Mouse (Mus musculus) forebrain, embryonic 10.5 days (tissue): ENCODE results near the gene Acin1. TPM values are rescaled to one million over a fixed set of nuclear protein-coding genes. Genes with fewer than 3 reads are reported as not detected.

Experiments
- DNase-seq: peaks from one replicate; pipeline ENCODE4 v3.0.0-alpha.2; 2017; ENCODE audit warnings: low spot score; ENCODE audit errors: extremely low spot score
- H3K27ac ChIP-seq: fragments of 300-500 bp; sonication (generic); 2 replicates; pipeline ENCODE4 v1.5.1; 2016; ENCODE audit warnings: mild to moderate bottlenecking
- H3K27me3 ChIP-seq: fragments of 300-500 bp; sonication (generic); 2 replicates; pipeline ENCODE4 v1.6.1; 2016; ENCODE audit warnings: mild to moderate bottlenecking; ENCODE audit not compliant: poor library complexity, severe bottlenecking
- H3K36me3 ChIP-seq: fragments of 300-500 bp; sonication (generic); replicated peaks from 2 replicates; pipeline ENCODE4 v1.6.1; 2016; ENCODE audit warnings: mild to moderate bottlenecking, moderate library complexity
- H3K4me1 ChIP-seq: fragments of 300-500 bp; sonication (generic); 2 replicates; pipeline ENCODE4 v1.6.1; 2016
- H3K4me3 ChIP-seq: fragments of 300-500 bp; sonication (generic); 2 replicates; pipeline ENCODE4 v1.5.1; 2016; ENCODE audit warnings: mild to moderate bottlenecking, moderate library complexity
- H3K9me3 ChIP-seq: fragments of 300-500 bp; sonication (generic); 2 replicates; pipeline ENCODE4 v1.6.1; 2016; ENCODE audit warnings: mild to moderate bottlenecking, moderate library complexity
- WGBS: fragments of 180-500 bp; shearing (Covaris S2); methylation state at CpG from one replicate; pipeline ENCODE4 v1.1.7; 2016; 5-methylcytosine and 5-hydroxymethylcytosine counted together
- polyA plus RNA-seq: library from polyadenylated mRNA; unstranded; fragments of >200 nt; fragmentation: Nextera tagmentation; extraction: Ambion mirVana; gene quantifications from 2 replicates; pipeline ENCODE4 v1.2.1, GENCODE M21; 2016

Gene Acin1
- polyA plus RNA-seq, 1 experiment from 2014 or later, result 146 TPM

DNA sequence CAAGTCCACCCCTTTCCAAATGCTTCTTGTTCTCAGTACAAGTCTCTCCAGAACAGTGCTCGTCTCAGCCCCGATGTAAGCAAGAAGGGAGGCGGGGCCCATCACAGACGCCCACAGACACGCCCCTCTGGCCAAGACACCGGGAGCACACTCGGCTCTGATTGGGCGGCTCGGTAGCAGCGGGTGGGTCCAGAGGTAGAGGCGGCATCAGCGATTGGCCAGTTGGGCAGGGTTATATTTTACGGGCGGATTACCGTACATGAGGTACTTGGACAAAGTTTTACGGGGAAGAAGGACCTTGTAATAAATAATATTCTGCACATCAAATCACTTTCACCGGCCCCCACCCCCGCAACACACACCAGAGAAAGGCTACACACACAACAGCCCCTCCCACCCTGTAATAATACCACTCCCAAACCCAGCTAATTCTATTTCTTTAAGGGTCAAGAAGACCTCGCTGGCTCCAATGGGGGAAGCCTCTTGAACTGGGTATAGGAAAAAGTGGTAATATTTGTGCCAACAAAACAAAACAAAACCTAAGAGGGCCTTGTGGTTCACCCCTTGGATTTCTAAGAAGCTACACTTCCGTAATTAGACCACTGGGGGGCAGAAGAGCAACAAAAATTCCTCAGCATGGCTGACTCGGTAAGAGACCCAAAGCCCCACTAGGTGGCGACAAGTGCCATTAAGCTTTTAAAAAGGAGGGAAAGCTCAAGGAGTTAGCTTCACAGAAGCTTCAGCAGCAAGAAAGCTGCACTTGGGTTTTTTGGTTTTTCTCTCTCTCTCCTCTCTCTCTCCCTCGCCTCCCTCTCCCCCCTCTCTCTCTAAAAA lies 35.9 kb downstream of the Acin1 start:
- H3K36me3 ChIP-seq, result peaks cover 83% of the 10 kb centered on the region

DNA sequence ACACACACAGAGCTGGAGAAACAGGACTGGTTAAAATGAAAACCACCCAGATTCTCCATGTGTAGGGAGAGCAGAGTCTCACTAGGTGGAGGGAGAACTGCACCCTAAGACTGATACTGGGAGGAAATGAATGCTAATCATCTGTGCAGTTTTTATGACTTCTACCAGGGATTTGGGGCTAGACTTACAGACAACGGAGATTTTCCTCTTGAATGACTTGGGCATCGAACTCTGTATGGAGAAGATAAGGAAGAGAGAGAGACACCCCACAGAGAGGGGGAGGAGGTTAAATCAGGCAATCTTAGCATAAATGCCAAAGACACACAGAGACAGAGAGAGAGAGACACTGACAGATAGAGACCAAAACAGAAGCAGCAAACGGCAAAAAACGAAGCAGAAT lies 38.8 kb downstream of the Acin1 start:
- H3K4me1 ChIP-seq, result peaks cover 40% of the 10 kb centered on the region
- H3K4me3 ChIP-seq, result no peak overlapping the region
- H3K27me3 ChIP-seq, result no peaks in the 10 kb centered on the region
- no peak overlapping the region for H3K27ac ChIP-seq
- DNase-seq, result no peak
- no peaks in the 10 kb centered on the region for H3K9me3 ChIP-seq
- 86% methylated on average over 4 of the region's 4 CpGs for WGBS
- peaks cover 94% of the 10 kb centered on the region for H3K36me3 ChIP-seq

More for the DNA sequence above, 35.9 kb downstream of the Acin1 start:
- Histone ChIP-seq H3K9me3 (no peaks in the 10 kb centered on the region), H3K4me3 (peak overlapping the region; percentile 77), H3K27me3 (no peaks in the 10 kb centered on the region), H3K27ac (0 out of 2 replicates have a peak overlapping the region, but pooled peaks have one; percentile 53), H3K4me1 (peaks cover 51% of the 10 kb centered on the region)
- WGBS, result 70% methylated on average over 23 of the region's 23 CpGs
- peak; percentile 77 for DNase-seq

DNA sequence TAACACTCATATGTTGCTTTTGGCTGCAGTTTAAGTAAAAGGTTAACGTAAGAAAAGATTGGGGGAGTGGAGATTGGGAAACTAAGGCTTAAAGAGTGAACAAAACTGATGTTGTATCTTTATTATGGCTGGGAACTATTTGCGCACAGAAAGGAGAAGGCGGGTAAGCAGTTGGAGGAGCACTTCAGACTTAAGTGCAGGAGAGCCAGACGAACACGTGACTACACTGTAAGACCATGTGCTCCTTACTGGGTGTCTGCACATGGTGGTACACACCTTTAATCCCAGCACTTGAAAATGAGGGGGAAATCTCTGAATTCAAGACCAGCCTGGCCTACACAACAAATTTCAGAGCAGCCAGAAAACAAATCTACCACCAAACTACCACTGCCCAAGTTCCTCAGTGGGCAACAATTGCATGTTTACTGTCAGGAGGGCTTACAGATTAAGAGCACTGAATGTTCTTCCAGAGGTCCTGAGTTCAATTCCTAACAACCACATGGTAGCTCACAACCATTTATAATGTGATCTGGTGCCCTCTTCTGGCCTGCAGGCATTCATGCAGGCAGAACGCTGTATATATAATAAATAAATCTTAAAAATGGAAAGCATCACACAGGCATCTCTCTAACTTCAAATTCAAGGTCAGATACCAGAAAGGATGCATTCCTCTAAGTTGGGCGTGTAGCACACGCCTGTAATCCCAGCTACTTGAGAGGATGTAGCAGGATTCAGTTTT lies 39.7 kb downstream of the Acin1 start:
- no peaks in the 10 kb centered on the region for H3K27me3 ChIP-seq
- DNase-seq, result no peak
- peaks cover 100% of the 10 kb centered on the region for H3K36me3 ChIP-seq
- H3K9me3 ChIP-seq, result no peaks in the 10 kb centered on the region
- WGBS, result 94% methylated on average over 8 of the region's 8 CpGs
- H3K27ac ChIP-seq, result no peak overlapping the region
- no peak overlapping the region for H3K4me3 ChIP-seq
- H3K4me1 ChIP-seq, result peaks cover 32% of the 10 kb centered on the region

DNA sequence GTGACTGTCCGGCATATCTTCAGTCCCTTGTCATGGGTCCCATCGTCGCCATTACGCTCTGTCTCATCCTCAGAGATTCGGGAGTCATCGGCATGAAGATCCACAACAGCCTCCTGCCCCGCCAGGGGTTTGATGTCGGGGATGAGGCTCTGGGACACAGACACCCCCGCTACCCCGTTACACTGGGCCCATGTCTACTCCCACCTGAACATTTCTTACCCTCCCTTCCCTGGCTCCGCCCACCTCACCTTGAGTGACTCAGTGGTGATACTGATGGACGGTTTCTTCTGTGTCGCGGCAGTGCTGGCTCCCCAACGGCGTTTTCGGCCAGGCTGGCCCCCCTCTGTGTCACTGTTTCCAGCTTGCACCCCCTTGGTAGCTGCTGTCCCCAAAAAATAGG lies 40.3 kb downstream of the Acin1 start:
- H3K36me3 ChIP-seq, result peaks cover 98% of the 10 kb centered on the region

DNA sequence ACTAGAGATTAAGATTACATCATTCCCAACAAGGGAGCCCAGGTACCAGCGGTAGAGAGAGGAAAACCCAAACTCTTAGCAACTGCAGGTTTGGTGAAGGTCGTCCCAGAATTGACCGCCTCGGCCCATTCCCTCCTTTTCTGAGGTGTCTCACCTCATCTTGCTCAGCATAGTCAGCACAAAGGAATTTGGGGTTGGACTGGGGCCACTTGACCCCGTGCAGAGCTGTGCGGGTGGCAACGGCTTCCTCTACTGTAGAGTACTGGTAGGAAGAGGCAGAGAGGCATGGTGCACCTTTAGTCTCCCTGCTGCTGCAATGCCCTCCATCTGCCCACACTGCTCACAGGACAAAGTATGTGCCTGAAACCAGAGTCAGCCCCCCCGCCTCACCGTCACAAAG lies 42.4 kb downstream of the Acin1 start:
- DNase-seq, result no peak
- H3K9me3 ChIP-seq, result no peaks in the 10 kb centered on the region
- peaks cover 32% of the 10 kb centered on the region for H3K4me1 ChIP-seq
- H3K27ac ChIP-seq, result no peak overlapping the region
- 94% methylated on average over 9 of the region's 9 CpGs for WGBS
- H3K27me3 ChIP-seq, result no peaks in the 10 kb centered on the region
- H3K36me3 ChIP-seq, result peaks cover 77% of the 10 kb centered on the region
- no peak overlapping the region for H3K4me3 ChIP-seq

More for the DNA sequence above, 40.3 kb downstream of the Acin1 start:
- Histone ChIP-seq H3K27me3 (no peaks in the 10 kb centered on the region), H3K9me3 (no peaks in the 10 kb centered on the region), H3K4me1 (peaks cover 31% of the 10 kb centered on the region), H3K4me3 (no peak overlapping the region), H3K27ac (no peak overlapping the region)
- no peak for DNase-seq
- 95% methylated on average over 17 of the region's 17 CpGs for WGBS

DNA sequence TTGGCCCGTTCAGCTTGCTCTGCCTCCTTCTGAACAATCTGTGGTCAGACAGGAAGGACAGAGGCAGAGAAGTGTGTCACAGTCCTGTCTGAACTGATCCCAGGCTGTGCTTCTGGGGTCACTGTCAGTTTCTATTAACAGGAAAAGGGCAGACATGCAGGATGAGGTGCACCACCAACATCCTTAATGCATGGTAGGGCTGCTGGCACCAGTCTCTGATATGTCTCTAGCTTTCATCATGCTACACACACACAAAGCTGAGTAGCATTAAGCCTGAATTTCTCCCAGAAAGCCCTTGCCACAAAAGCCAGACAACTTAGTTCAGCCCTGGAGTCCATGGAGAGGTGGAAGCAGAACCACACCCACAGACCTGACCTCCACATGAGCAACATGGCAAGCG lies 43.7 kb downstream of the Acin1 start:
- Histone ChIP-seq H3K4me1 (peaks cover 29% of the 10 kb centered on the region), H3K27ac (no peak overlapping the region), H3K36me3 (peaks cover 77% of the 10 kb centered on the region), H3K4me3 (no peak overlapping the region), H3K27me3 (no peaks in the 10 kb centered on the region), H3K9me3 (no peaks in the 10 kb centered on the region)
- WGBS, result 98% methylated on average over 2 of the region's 2 CpGs
- no peak for DNase-seq

DNA sequence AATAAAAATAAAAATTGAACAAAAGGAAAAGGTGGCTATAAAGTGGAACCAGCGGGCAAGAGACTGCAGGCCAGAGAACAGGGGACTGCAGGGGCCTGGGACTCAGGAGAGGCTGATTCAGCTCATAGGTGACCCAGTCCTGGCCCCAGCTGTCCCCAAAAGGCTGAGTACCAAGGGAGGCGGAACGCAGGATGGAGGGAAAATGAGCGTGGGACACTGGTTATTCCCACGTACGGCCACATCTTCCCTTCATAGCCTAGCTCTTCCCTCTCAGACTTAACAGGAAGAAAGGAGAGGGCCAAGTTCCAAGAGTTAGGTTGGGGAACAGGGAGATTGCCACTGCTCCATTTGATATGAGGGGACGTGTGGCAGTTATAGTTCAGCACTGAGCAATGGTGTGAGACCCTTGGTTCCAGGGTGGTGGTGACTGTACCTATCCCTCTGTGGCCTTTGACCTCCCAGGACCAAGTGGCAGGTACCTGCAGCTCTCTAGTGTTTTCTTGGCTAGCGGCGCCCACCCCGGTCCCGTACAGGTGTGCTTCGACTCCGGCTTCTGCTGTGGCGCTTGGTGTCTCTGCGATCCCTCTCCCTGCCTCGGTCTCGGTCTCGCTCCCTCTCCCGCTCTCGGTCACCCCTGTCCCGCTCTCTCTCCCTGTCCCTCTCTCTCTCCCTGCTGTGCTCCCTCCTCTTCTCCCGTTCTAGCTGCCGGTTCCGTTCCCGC lies 44.3 kb downstream of the Acin1 start:
- Histone ChIP-seq H3K9me3 (no peaks in the 10 kb centered on the region), H3K36me3 (peaks cover 77% of the 10 kb centered on the region), H3K27ac (no peak overlapping the region), H3K4me3 (peak overlapping the region; percentile 87; the same call in 1 of the 2 replicates), H3K27me3 (no peaks in the 10 kb centered on the region), H3K4me1 (peaks cover 29% of the 10 kb centered on the region)
- 81% methylated on average over 25 of the region's 25 CpGs for WGBS
- no peak for DNase-seq

DNA sequence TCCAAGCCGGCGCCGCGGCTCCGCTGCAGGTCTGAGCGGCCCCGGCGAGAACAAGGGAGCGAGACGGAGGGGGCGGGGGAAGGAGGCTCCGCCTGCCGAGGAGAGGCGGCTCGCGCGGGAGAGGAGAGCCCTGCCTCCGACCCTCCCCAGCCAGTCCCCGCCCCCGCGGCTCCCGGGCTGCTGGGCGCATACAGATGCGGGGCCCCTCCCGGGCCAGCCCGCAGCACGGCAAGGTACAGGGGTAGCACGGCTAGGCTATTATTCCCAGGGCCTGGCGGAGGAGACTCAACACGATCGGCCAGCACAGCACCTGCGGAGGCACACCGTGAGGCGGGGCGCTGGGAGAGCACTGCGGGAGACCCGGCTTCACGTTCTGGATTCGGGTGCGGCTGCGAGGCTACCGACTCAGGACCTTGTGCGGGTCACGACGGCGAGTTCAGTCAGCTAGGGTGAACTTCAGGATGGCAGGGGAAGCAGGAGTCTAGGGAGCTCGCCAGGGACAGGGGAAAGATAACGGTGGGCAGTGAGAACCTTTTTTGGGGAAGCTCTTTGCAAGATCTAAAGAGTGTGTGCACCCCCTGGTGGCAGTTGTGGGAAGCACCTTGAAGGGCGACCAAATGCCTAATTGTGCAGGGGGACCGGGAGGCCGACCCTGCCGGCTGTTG lies 45.3 kb downstream of the Acin1 start, which contains the start of gene Cdh24:
Gene Cdh24 (minus strand): TSS at position 60 of the 665 bp plus-strand sequence.
- peak; percentile 90 for DNase-seq
- Histone ChIP-seq H3K4me1 (peaks cover 29% of the 10 kb centered on the region), H3K27me3 (no peaks in the 10 kb centered on the region), H3K4me3 (peak within 1 kb of the TSS; percentile 87), H3K27ac (peak within 1 kb of the TSS; percentile 97), H3K36me3 (peaks cover 77% of the 10 kb centered on the region), H3K9me3 (no peaks in the 10 kb centered on the region)
- WGBS, result 0% methylated on average over 52 of the region's 52 CpGs

DNA sequence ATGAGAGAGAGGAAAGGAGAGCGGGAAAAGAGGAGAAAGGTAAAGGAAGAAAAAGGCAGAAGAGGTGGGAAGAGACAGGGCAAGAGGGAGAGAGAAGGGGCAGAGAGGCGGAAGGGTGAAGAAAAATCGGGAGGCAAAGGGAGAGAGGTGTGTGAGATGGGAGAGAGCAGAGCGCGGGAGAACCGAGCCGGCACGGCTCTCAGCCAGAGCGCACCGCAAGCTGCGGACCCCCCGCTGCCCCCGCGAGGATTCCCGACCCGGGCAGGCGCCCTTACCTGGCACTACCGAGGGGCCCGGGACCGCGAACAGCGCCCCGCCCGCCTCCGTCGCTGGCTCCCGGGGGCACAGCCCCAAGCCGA lies 45.8 kb downstream of the Acin1 start, which contains the start of gene Gm17606:
Gene Gm17606 (plus strand): TSS at position 7 of the 359 bp plus-strand sequence.
- Histone ChIP-seq H3K4me1 (peaks cover 29% of the 10 kb centered on the region), H3K36me3 (peaks cover 77% of the 10 kb centered on the region), H3K27me3 (no peaks in the 10 kb centered on the region), H3K4me3 (peak within 1 kb of the TSS; percentile 87), H3K27ac (peak within 1 kb of the TSS; percentile 97), H3K9me3 (no peaks in the 10 kb centered on the region)
- no peak for DNase-seq
- 1% methylated on average over 28 of the region's 28 CpGs for WGBS

DNA sequence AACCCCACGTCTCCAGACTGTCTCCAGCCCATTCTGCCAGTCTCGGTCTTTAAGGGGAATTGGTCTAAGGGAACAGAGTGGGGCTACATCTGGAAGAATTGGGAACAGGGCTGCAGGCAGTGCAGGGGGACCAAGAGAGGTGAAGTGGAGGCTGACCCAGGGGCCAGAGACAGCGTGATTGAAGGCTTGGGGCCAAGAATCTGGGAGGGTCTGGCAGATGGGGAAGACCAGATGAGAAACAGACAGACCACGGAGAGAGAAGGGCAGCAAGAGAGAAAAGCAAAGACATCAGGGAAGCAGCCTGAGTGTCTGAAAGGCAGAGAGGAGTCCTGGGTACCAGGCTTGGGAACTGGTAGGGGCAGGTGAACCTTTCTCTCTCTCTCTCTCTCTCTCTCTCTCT lies 46.6 kb downstream of the Acin1 start:
- WGBS, result 28% methylated on average over 4 of the region's 4 CpGs
- DNase-seq, result no peak

DNA sequence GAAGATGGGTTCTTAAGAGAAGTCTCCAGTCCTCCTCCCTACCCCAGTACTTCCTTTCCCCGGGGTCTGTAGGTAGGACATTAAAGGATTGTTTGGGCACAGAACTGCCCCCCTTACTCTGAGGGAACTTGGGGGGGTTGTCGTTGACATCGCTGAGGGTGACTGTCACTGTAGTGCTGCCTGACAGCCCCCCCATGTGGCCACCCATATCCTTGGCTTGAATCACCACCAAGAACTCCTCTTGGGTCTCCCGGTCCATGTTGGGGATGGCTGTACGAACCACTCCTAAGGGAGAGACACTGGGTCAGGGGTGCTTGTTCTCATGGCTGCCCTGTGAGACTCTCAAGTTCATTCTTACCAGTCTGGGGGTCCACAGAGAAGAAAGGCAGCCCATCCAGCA lies 48.5 kb downstream of the Acin1 start:
- no peaks in the 10 kb centered on the region for H3K9me3 ChIP-seq
- DNase-seq, result no peak
- 84% methylated on average over 5 of the region's 5 CpGs for WGBS
- no peak overlapping the region for H3K27ac ChIP-seq
- H3K36me3 ChIP-seq, result peaks cover 74% of the 10 kb centered on the region
- H3K4me1 ChIP-seq, result peaks cover 29% of the 10 kb centered on the region
- no peaks in the 10 kb centered on the region for H3K27me3 ChIP-seq
- H3K4me3 ChIP-seq, result no peak overlapping the region

More for the DNA sequence above, 46.6 kb downstream of the Acin1 start:
- Histone ChIP-seq H3K27me3 (no peaks in the 10 kb centered on the region), H3K27ac (peak overlapping the region; percentile 97), H3K4me1 (peaks cover 29% of the 10 kb centered on the region), H3K9me3 (no peaks in the 10 kb centered on the region), H3K36me3 (peaks cover 75% of the 10 kb centered on the region), H3K4me3 (peak overlapping the region; percentile 87)

DNA sequence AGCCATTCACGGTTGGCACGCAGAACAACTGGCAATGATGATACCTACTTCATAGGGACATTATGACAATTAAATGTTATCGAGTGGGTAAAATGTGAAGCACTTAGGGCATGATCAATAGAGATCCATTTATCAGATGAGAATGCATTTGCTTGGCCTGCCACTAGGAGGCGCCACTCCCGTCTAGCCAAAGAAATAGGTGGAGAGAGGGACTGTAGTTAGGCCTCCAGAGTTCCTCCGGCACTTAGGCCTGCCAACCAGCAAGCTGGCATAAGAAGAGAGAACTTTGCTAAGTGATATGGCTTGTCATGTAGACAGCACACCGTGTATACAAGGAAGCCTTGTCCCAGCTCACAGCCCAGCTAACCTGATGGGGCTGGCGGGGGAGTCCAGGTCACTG lies 49.8 kb downstream of the Acin1 start:
- Histone ChIP-seq H3K36me3 (peaks cover 74% of the 10 kb centered on the region), H3K27me3 (no peaks in the 10 kb centered on the region), H3K4me1 (peaks cover 29% of the 10 kb centered on the region), H3K9me3 (no peaks in the 10 kb centered on the region), H3K4me3 (no peak overlapping the region), H3K27ac (no peak overlapping the region)
- WGBS, result 54% methylated on average over 8 of the region's 8 CpGs
- peak; percentile 65 for DNase-seq
